Mouse (Mus musculus): Measurements from ENCODE around the gene Slc27a1.

- TF ChIP-seq CTCF (IDR thresholded peaks at IDR 0.05; ENCODE audit: extremely low read depth, insufficient read length, insufficient replicate concordance, low read depth, low read length): no peak
- TF ChIP-seq POLR2A (IDR thresholded peaks at IDR 0.05; ENCODE audit: low read depth, low read length): no peak
Measured at GRCm38 (mm10) chr8:71572847-71573633, 4.4 kb downstream of the Slc27a1 start.
